Mouse (Mus musculus) MEL (cell line): ENCODE results near the gene Hemk1. TPM values are rescaled to one million over a fixed set of nuclear protein-coding genes. Genes with fewer than 3 reads are reported as not detected.

ENCODE experiments used
- DNase-seq: peaks from one replicate; pipeline ENCODE4 v3.0.0; 2011; ENCODE audit warnings: low read depth, low spot score
- H3K27ac ChIP-seq: 2 replicates; pipeline ENCODE4 v1.5.1; 2012; ENCODE audit warnings: low read depth, mild to moderate bottlenecking, control low read depth, low read length, moderate library complexity; ENCODE audit not compliant: control insufficient read depth
- H3K27me3 ChIP-seq, 2 experiments: fragments of 150-350 bp in 1 of 2; sonication (generic) in 1 of 2; 2 replicates each; pipeline ENCODE4 v1.6.1; 2012; ENCODE audit warnings: low read length in 2 of 2, mild to moderate bottlenecking in 2 of 2, improper control_type of control experiment in 1 of 2, moderate library complexity in 1 of 2; ENCODE audit not compliant: insufficient read depth in 2 of 2, control insufficient read depth in 1 of 2
- H3K36me3 ChIP-seq, 2 experiments: 2 replicates each; pipeline ENCODE4 v1.6.1; 2012 to 2014; ENCODE audit warnings: low read length in 2 of 2, improper control_type of control experiment in 1 of 2, inconsistent platforms in 1 of 2, mild to moderate bottlenecking in 1 of 2; ENCODE audit not compliant: insufficient read depth in 2 of 2, control insufficient read depth in 1 of 2
- H3K4me1 ChIP-seq, 2 experiments: fragments of 150-350 bp in 1 of 2; sonication (generic) in 1 of 2; 2 replicates each; pipeline ENCODE4 v1.6.1; 2012; ENCODE audit warnings: low read length in 2 of 2, improper control_type of control experiment in 1 of 2, mild to moderate bottlenecking in 1 of 2; ENCODE audit not compliant: insufficient read depth in 2 of 2, control insufficient read depth in 1 of 2
- H3K4me3 ChIP-seq, 2 experiments: fragments of 150-350 bp in 1 of 2; sonication (generic) in 1 of 2; 2 replicates each; pipeline ENCODE4 v1.5.1; 2012; ENCODE audit warnings: low read depth in 2 of 2, low read length in 2 of 2, mild to moderate bottlenecking in 2 of 2, moderate library complexity in 2 of 2, control low read depth in 1 of 2, improper control_type of control experiment in 1 of 2; ENCODE audit not compliant: control insufficient read depth in 1 of 2, insufficient read depth in 1 of 2
- H3K79me2 ChIP-seq: 2 replicates; pipeline ENCODE4 v1.6.1; 2012; ENCODE audit warnings: mild to moderate bottlenecking, low read length, moderate library complexity; ENCODE audit not compliant: control insufficient read depth, poor library complexity, insufficient read depth
- H3K9ac ChIP-seq: 2 replicates; pipeline ENCODE4 v1.6.1; 2012; ENCODE audit warnings: low read depth, mild to moderate bottlenecking, control low read depth, low read length, moderate library complexity; ENCODE audit not compliant: control insufficient read depth, poor library complexity, severe bottlenecking
- H3K9me3 ChIP-seq: fragments of 150-350 bp; sonication (generic); replicated peaks from 2 replicates; pipeline ENCODE4 v1.6.1; 2012; ENCODE audit warnings: mild to moderate bottlenecking, low read length, improper control_type of control experiment, moderate library complexity; ENCODE audit not compliant: insufficient read depth
- E2F4 ChIP-seq: IDR thresholded peaks from 2 replicates; pipeline ENCODE4 v1.6.1; 2011; ENCODE audit warnings: low read depth, low read length, improper control_type of control experiment, borderline replicate concordance
- ELF1 ChIP-seq: IDR thresholded peaks from 2 replicates; pipeline ENCODE4 v1.6.1; 2014; ENCODE audit warnings: low read depth, mild to moderate bottlenecking, inconsistent platforms, low read length, improper control_type of control experiment, moderate library complexity
- ETS1 ChIP-seq: IDR thresholded peaks from 2 replicates; pipeline ENCODE4 v1.6.1; 2012; ENCODE audit warnings: low read depth, mild to moderate bottlenecking, inconsistent platforms, low read length, improper control_type of control experiment, moderate library complexity
- GABPA ChIP-seq: IDR thresholded peaks from 2 replicates; pipeline ENCODE4 v1.6.1; 2012; ENCODE audit warnings: low read depth, mild to moderate bottlenecking, inconsistent platforms, low read length, improper control_type of control experiment, moderate library complexity
- GATA1 ChIP-seq: IDR thresholded peaks from 2 replicates; pipeline ENCODE4 v1.6.1; 2011; ENCODE audit warnings: low read depth, low read length, improper control_type of control experiment
- HCFC1 ChIP-seq: IDR thresholded peaks from 2 replicates; pipeline ENCODE4 v1.6.1; 2012; ENCODE audit warnings: low read depth, mild to moderate bottlenecking, inconsistent platforms, low read length, improper control_type of control experiment, moderate library complexity
- JUND ChIP-seq: IDR thresholded peaks from 2 replicates; pipeline ENCODE4 v1.6.1; 2011; ENCODE audit warnings: low read depth, mild to moderate bottlenecking, improper control_type of control experiment, low read length
- KAT2A ChIP-seq: conservative IDR thresholded peaks from 2 replicates; pipeline ENCODE4 v1.6.1; 2012; ENCODE audit warnings: low read depth, low read length, improper control_type of control experiment, inconsistent platforms
- MEF2A ChIP-seq: IDR thresholded peaks from 2 replicates; pipeline ENCODE4 v1.6.1; 2014; ENCODE audit warnings: low read depth, mild to moderate bottlenecking, inconsistent platforms, low read length, improper control_type of control experiment; ENCODE audit not compliant: poor library complexity, insufficient replicate concordance, severe bottlenecking; ENCODE audit errors: extremely low read depth
- MXI1 ChIP-seq: IDR thresholded peaks from 2 replicates; pipeline ENCODE4 v1.6.1; 2011; ENCODE audit warnings: mild to moderate bottlenecking, low read depth, low read length, improper control_type of control experiment
- MYC ChIP-seq: IDR thresholded peaks from 2 replicates; pipeline ENCODE4 v1.6.1; 2011; ENCODE audit warnings: low read depth, mild to moderate bottlenecking, low read length, improper control_type of control experiment, moderate library complexity
- NELFE ChIP-seq: IDR thresholded peaks from 2 replicates; pipeline ENCODE4 v1.6.1; 2011; ENCODE audit warnings: low read depth, low read length, improper control_type of control experiment
- POLR2A ChIP-seq, 2 experiments: IDR thresholded peaks; 2 replicates each; pipeline ENCODE4 v1.6.1; 2011 to 2012; ENCODE audit warnings: low read length in 2 of 2, mild to moderate bottlenecking in 2 of 2, control low read depth in 1 of 2, improper control_type of control experiment in 1 of 2, low read depth in 1 of 2, moderate library complexity in 1 of 2; ENCODE audit not compliant: control insufficient read depth in 1 of 2, insufficient read depth in 1 of 2, poor library complexity in 1 of 2
- POLR2AphosphoS2 ChIP-seq: IDR thresholded peaks from 2 replicates; pipeline ENCODE4 v1.6.1; 2011; ENCODE audit warnings: low read length, improper control_type of control experiment
- RCOR1 ChIP-seq: IDR thresholded peaks from 2 replicates; pipeline ENCODE4 v1.6.1; 2012; ENCODE audit warnings: low read depth, mild to moderate bottlenecking, inconsistent platforms, low read length, improper control_type of control experiment
- SIN3A ChIP-seq: IDR thresholded peaks from 2 replicates; pipeline ENCODE4 v1.6.1; 2012; ENCODE audit warnings: low read length, improper control_type of control experiment, inconsistent platforms
- TBP ChIP-seq: IDR thresholded peaks from 2 replicates; pipeline ENCODE4 v1.8.0; 2011; ENCODE audit warnings: low read depth, low read length, improper control_type of control experiment
- TCF12 ChIP-seq: IDR thresholded peaks from 2 replicates; pipeline ENCODE4 v1.6.1; 2014; ENCODE audit warnings: low read depth, mild to moderate bottlenecking, inconsistent platforms, low read length, improper control_type of control experiment, moderate library complexity
- USF1 ChIP-seq: IDR thresholded peaks from 2 replicates; pipeline ENCODE4 v1.6.1; 2014; ENCODE audit warnings: low read depth, mild to moderate bottlenecking, inconsistent platforms, low read length, improper control_type of control experiment, moderate library complexity
- ZC3H11A ChIP-seq: IDR thresholded peaks from 2 replicates; pipeline ENCODE4 v1.6.1; 2012; ENCODE audit warnings: low read depth, mild to moderate bottlenecking, inconsistent platforms, low read length, improper control_type of control experiment
- ZKSCAN1 ChIP-seq: IDR thresholded peaks from 2 replicates; pipeline ENCODE4 v1.6.1; 2012; ENCODE audit warnings: low read depth, mild to moderate bottlenecking, inconsistent platforms, low read length, improper control_type of control experiment, moderate library complexity
- ZMIZ1 ChIP-seq: IDR thresholded peaks from 2 replicates; pipeline ENCODE4 v1.6.1; 2012; ENCODE audit warnings: low read depth, mild to moderate bottlenecking, inconsistent platforms, low read length, improper control_type of control experiment, moderate library complexity
- ZNF384 ChIP-seq: IDR thresholded peaks from 2 replicates; pipeline ENCODE4 v1.6.1; 2012; ENCODE audit warnings: low read depth, mild to moderate bottlenecking, inconsistent platforms, low read length, improper control_type of control experiment
- polyA plus RNA-seq, 2 experiments: library from polyadenylated mRNA; stranded (reverse) in 1 of 2; unstranded in 1 of 2; fragments of >175 nt in 1 of 2; fragments of >200 nt in 1 of 2; gene quantifications; 2 replicates each; pipeline versions ENCODE4 v1.2.1 to v1.2.4; 2012; ENCODE audit warnings: low replicate concordance in 2 of 2, low read depth in 1 of 2; ENCODE audit not compliant: insufficient read length in 2 of 2, insufficient read depth in 1 of 2, missing spikeins in 1 of 2
- total RNA-seq: library from RNA; depleted of rRNA; stranded (reverse); fragments of 300-350 nt; gene quantifications from 2 replicates; pipeline ENCODE4 v1.2.3, GENCODE M21; 2012

Gene Hemk1
- total and polyA plus RNA-seq, 3 experiments, result 7.5 to 11.8 TPM; not detected in 1

DNA sequence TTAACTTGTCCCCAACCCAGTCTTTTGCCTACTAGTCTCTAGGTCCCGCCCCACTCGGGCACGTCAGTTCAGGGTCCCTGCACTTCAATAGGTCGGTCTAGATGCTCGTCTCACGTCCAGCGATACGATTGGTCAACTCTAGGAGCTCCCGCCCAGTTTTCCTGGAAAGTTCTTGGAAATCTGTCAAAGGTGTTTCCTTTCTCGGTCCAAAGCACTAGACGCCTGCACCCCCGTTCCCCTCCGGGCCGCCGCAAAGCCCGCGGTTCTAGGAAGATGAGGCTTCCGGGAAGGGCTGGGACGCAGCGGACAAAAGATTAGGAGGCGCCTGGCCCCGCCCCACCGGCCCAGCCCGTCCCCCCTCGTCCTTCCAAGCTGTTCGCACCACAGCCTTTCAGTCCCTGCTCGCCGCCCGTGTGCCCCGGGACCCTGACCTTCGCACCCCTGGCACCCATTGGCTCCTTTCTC is 41.6 kb downstream of the Hemk1 start (continued):
- TF ChIP-seq MYC (no peak), ZNF384 (no peak), ZC3H11A (no peak), MXI1 (no peak; the same call in 1 of the 2 replicates), MEF2A (no peak), ZKSCAN1 (no peak), ELF1 (peak; percentile 61), USF1 (no peak), TBP (no peak), JUND (no peak)

GRCm38 (mm10) chr9:107296041-107296440 is 42.1 kb downstream of the Hemk1 start:
- Histone ChIP-seq H3K79me2 (peaks cover 30% of the 10 kb centered on the region), H3K9me3 (no peaks in the 10 kb centered on the region), H3K4me3 (peak overlapping the region; percentile 28 to 96), H3K27me3 (no peaks in the 10 kb centered on the region), H3K9ac (peak overlapping the region; percentile 77), H3K27ac (peak overlapping the region; percentile 91), H3K4me1 (peaks cover 2 to 25% of the 10 kb centered on the region in 2 experiments; a peak in 3 of 4 replicates), H3K36me3 (peaks cover 0 to 18% of the 10 kb centered on the region in 2 experiments; a peak in 2 of 4 replicates)
- no peak for DNase-seq
- TF ChIP-seq ETS1, result 0 out of 2 replicates have a peak, but pooled peaks have one; percentile 13
- TF ChIP-seq SIN3A, result 0 out of 2 replicates have a peak, but pooled peaks have one; percentile 12
- 0 out of 2 replicates have a peak, but pooled peaks have one; percentile 5 for TF ChIP-seq RCOR1
- peak; percentile 31; the same call in 1 of the 2 replicates for TF ChIP-seq TCF12
- no peak for TF ChIP-seq ZMIZ1
- TF ChIP-seq GABPA, result no peak
- TF ChIP-seq GATA1, result no peak

GRCm38 (mm10) chr9:107296016-107296040 is 42.3 kb downstream of the Hemk1 start, which contains the start of gene Cish:
Gene Cish (plus strand): TSS chr9:107296026.
- Histone ChIP-seq H3K9me3 (no peaks in the 10 kb centered on the region), H3K9ac (peak within 1 kb of the TSS; percentile 97), H3K36me3 (peaks cover 0 to 18% of the 10 kb centered on the region in 2 experiments; a peak in 2 of 4 replicates), H3K4me3 (peak within 1 kb of the TSS; percentile 56 to 96), H3K27me3 (no peaks in the 10 kb centered on the region), H3K4me1 (peaks cover 2 to 25% of the 10 kb centered on the region in 2 experiments; a peak in 3 of 4 replicates), H3K79me2 (peaks cover 30% of the 10 kb centered on the region), H3K27ac (peak within 1 kb of the TSS; percentile 91)
- DNase-seq, result no peak
- TF ChIP-seq HCFC1 (no peak), SIN3A (no peak), KAT2A (no peak), E2F4 (no peak), GABPA (no peak), POLR2AphosphoS2 (no peak), NELFE (no peak), JUND (no peak), POLR2A (IDR thresholded peaks at IDR 0.05; ENCODE audit: control insufficient read depth in 1 of 2, insufficient read depth in 1 of 2, low read depth in 1 of 2, low read length in 2 of 2, poor library complexity in 1 of 2) (no peak), MEF2A (no peak), ELF1 (no peak)
